Mouse (Mus musculus) layer of hippocampus, adult 9-10 months (tissue): Measurements from ENCODE around the gene Neb.
A peak's percentile ranks its signal among the peaks of the same experiment; 100 is the strongest.
"Not testable (repeated sequence)": the region's sequence is repeated elsewhere in the genome, so short reads cannot be mapped to it uniquely, and the experiment has no call there.

Experiments
- DNase-seq: peaks from one replicate; pipeline ENCODE4 v3.0.0; 2022; ENCODE audit warnings: low spot score

Gene Neb

DNA sequence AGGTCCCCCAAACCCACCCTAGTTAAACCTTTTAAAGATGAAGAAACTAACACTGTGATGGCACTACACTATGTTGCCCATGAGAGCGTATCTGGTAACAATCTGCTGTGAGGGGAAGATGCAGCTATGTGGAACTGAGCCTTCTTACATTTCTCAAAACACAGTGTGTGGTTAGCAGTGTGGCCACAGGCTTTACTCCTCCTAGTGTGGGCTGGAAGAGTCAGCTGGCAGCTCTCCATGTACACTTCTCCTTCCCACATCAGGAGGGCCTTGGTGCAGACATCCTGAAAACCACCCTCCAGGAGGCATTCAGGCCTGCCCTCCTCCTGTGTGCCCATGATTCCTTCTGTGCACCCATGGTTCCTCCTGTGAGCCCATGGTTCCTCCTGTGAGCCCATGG is 198.6 kb downstream of the Neb start:
- no peak for DNase-seq

DNA sequence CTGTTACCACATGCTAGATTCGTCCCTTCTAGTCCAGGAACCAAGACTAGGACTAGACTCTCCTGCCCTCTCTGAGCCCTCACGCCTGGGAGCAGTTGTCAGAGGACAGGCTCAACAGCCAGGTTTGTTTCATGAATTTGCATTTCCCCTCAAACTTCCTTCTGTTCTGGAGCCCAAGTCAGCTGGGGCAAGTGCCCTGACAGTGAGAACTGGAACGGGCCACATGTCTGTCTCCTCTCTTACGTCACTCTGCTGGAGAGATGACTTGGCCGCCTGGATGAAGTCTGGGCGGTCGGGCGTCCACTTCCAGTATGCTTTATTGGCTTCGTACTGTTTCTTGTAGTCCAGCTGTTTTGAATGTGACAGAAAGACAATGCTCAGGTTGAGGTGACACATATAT is 200.5 kb downstream of the Neb start:
- no peak for DNase-seq

DNA sequence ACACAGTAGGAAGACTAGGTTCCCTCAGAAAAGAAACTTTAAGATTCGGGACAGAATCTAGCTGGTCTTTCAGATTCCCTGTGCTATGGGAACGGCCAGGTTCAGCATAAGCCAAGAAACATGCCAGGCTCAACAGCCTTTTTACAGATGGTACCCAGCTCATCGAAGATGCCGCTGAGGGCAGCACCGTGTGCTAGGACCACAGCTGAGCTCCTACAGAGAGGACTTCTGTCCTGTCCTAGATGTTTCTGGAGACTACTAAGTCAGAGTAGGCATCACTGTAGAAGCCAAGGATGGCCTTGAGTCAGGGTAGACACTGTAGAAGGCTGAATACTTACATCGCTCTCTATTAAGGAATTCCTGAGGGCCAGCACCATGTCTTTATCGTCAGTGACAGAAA is 201.1 kb downstream of the Neb start:
- no peak for DNase-seq

DNA sequence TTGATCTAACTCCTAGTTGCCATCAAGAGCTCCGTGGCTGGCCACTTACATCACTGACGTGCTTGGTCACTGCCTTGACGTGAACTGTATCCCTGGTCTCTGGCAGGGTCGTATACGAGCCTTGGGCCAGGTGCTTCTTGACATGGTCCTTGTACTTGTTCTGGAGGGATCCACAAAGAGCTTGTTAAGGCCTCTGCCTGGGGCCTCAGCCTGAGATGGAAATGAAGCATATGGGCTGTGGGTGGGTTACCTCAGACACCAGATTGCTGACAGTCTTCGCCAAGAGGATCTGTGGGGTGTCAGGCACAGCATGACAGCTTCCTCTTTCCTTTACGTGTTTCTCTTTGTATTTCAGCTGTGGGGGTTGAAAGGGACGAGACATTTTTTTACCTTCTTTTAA is 201.7 kb downstream of the Neb start:
- DNase-seq: peak; percentile 73

DNA sequence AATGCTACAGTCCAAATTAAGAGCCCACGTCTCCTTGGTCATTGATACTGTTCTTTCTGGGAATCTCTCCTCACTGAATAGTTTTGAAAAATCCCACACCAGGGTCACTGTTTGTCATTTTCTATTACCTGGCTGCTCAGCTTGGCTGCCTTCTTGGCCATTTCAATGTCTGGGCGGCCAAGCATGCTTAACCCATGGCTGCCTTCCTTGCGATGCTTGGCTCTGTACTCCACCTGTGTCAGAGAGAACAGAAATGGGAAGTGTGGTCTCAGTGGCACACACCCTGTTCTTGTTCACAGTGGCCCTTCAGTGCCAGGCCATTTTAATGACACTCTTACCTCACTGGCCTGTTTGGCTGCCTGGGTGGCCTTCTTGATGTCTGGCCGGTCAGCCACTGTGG is 203.3 kb downstream of the Neb start:
- DNase-seq: no peak

DNA sequence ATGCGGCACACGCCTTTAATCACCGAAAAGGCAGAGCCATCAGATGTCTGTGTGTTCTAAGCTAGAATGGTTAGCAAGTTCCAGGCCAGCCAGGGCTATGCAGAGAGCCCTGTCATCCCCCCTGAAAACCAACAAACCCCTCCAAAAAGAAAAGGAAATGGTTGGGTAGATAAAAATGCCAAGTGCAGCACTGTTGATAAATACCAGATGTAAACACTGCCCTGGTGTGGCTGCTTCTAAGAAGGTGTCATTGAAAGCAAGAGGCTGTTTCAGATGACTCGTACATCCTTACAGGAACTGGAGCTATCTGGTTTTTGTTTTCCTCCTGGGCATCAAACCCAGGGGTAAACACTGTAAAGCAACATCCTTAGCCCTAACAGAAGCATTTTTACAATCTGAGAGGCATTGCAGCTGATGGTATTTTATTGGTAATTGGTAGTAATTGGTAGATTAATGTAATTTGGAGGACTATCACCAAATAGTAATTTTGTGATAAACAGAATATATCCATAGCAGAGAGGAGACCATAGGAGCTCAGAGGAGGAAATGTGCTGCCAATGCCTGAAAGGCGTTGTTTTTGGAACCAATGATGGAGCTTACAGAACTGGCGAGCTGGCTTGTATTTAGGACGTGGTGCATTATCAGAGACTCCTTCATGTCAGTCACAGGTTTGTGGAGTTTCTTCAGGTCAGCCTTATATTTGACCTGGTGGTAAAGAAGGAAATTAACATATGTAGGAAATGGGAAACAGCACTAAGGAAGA is 208.8 kb downstream of the Neb start:
- no peak for DNase-seq

DNA sequence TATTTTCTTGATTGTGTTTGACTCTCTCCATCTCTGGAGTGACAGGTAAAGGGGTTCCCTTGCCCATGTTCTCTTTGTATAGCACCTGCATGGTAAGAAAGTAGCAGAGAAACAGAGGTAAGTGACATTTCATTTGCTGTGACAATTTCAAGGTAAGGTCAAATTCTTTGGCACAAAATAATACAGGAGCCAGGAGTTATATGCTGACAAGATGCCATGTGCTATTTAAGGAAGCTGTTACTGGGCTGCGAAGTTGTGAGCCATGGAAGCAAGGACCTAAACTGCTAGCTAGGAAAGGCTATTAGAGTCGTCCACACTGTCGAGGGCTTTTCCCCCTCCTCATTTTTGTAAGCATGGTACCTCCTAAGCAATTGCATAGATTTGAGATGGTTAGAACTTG is 225.2 kb downstream of the Neb start:
- DNase-seq: no peak

DNA sequence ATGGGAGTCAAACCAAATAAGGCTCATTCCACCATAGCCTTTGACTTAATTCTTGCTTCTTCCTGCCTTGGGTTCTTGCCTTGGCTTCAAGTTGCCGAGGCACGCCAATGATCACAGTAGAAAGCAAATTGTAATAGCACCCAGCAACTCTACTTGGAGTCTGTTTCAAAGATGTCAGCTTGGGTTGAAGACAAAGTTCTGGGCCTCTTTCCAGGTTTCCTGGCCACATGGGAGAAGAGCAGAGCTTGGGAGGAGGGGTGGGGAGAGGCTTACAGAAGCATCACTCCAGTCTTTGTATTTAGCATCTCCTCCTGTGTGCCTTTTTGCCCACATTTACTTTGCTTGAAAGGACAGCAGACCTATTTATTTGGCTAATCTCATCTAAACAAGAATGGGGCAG is 244.9 kb downstream of the Neb start:
- DNase-seq: no peak

DNA sequence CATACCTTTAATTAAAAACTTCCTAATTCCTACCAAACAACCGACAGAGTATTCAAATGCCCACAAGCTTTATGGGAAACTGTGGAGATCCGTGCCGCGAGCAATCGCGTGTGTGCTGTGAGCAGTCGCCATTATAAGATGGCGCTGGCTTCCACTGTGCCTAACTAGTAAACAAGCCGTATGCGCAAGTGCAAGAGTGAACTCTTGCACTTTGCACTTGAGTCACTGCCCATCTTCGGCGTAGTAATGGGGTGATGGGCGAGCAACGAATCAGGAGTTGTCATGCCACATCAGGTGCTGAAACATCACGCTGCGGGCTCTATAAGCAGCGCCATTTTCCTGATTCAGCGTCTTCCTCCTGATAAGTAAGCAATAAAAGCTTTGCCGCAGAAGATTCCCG is 246.9 kb downstream of the Neb start:
- not testable (repeated sequence) for DNase-seq

DNA sequence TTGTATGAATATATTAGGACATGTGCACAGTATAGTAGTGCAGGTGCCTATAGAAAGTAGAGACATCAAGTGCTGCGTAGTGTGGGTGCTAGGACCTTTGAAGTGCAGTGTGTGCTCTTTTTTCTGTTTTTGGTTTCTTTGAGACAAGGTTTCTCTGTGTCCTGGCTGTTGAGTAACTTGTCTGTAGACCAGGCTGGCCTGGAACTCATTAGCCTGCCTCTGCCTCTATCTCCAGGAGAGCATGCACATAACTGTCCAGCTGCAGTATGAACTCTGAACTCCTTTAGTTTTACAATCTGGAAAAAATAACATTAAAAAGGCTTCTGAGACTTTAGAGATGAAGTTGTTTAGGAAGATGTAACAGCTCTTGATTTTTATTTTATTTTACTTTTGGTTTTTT is 264.2 kb downstream of the Neb start:
- no peak for DNase-seq
